Comparison of ENCODE assay signal across 8 mouse cellular contexts in genomic region chr11:113648690-113649352, GRCm38 (mm10). TPM values are rescaled to one million over a fixed set of nuclear protein-coding genes. Genes with fewer than 3 reads are reported as not detected.
DNase-seq lines count a peak whose midpoint lies in the region; ATAC-seq lines count a peak whose summit lies in the region.

Cog1 (plus strand) TSS chr11:113649169.

- no peaks in the 10 kb centered on the region for H3K27me3 ChIP-seq in forebrain, embryonic 14.5 days (replicated peaks; ENCODE audit: control insufficient read depth, insufficient read depth, low read length)
- H3K27me3 ChIP-seq in limb, embryonic 15.5 days = no peaks in the 10 kb centered on the region
- H3K27me3 ChIP-seq in stomach, embryonic 14.5 days (ENCODE audit: control insufficient read depth, insufficient read depth, low read length) = no peaks in the 10 kb centered on the region

- peak; percentile 8 to 22 for DNase-seq in kidney, postnatal 4 days
- DNase-seq in kidney, postnatal 10 days = no peak
- DNase-seq in forebrain, embryonic 14.5 days (ENCODE audit: low spot score) = no peak
- DNase-seq in c-Kit-positive CD71-positive TER-119-positive erythroid progenitor cells, embryonic 14.5 days (ENCODE audit: low spot score) = no peak

- peak within 1 kb of the TSS; percentile 91 for H3K27ac ChIP-seq in forebrain, embryonic 14.5 days (ENCODE audit: low read depth, low read length)
- H3K27ac ChIP-seq in limb, embryonic 15.5 days = peak within 1 kb of the TSS; percentile 91
- H3K27ac ChIP-seq in stomach, embryonic 14.5 days (ENCODE audit: low read length) = peak within 1 kb of the TSS; percentile 77; the same call in 1 of the 2 replicates

- peak; percentile 24 for ATAC-seq in activated CD4-positive, CD25-positive, alpha-beta regulatory T cell, adult 4 months
- ATAC-seq in forebrain, embryonic 14.5 days = no peak
- 0 out of 4 replicates have a peak, but pooled peaks of 1 of the 2 experiments have one; percentile 1 for ATAC-seq in hematopoietic stem cell, adult 5-6 weeks (replicated peaks in 1 of 2; ENCODE audit: insufficient read depth in 1 of 2, low FRiP score in 2 of 2, low TSS enrichment in 1 of 2, low read depth in 1 of 2, poor library complexity in 2 of 2, severe bottlenecking in 2 of 2)
- no peak for ATAC-seq in limb, embryonic 15.5 days (ENCODE audit: insufficient number of reproducible peaks, low FRiP score, low TSS enrichment, low read depth)
- ATAC-seq in stomach, embryonic 14.5 days (ENCODE audit: insufficient number of reproducible peaks, insufficient read depth, low FRiP score, low read depth) = no peak

- peak within 1 kb of the TSS; percentile 87 for H3K4me3 ChIP-seq in forebrain, embryonic 14.5 days (ENCODE audit: low read depth, low read length)
- H3K4me3 ChIP-seq in limb, embryonic 15.5 days = peak within 1 kb of the TSS; percentile 84
- peak within 1 kb of the TSS; percentile 96 for H3K4me3 ChIP-seq in stomach, embryonic 14.5 days (ENCODE audit: low read depth, low read length)

- 45% methylated on average over 26 of the region's 26 CpGs for WGBS in forebrain, embryonic 14.5 days
- 37% methylated on average over 26 of the region's 26 CpGs for WGBS in limb, embryonic 15.5 days
- WGBS in stomach, embryonic 14.5 days = 40% methylated on average over 26 of the region's 26 CpGs

- H3K4me2 ChIP-seq in forebrain, embryonic 14.5 days (ENCODE audit: low read length) = peak within 1 kb of the TSS; percentile 71
- H3K4me2 ChIP-seq in limb, embryonic 15.5 days = peak within 1 kb of the TSS; percentile 70
- peak within 1 kb of the TSS; percentile 66 for H3K4me2 ChIP-seq in stomach, embryonic 14.5 days (replicated peaks; ENCODE audit: low read depth, low read length)

- H3K36me3 ChIP-seq in forebrain, embryonic 14.5 days (ENCODE audit: control insufficient read depth, insufficient read depth, low read length) = peaks cover 24% of the 10 kb centered on the region
- H3K36me3 ChIP-seq in limb, embryonic 15.5 days = peaks cover 22% of the 10 kb centered on the region
- peaks cover 23% of the 10 kb centered on the region for H3K36me3 ChIP-seq in stomach, embryonic 14.5 days (ENCODE audit: control insufficient read depth, insufficient read depth, low read length)

- H3K9me3 ChIP-seq in forebrain, embryonic 14.5 days (replicated peaks; ENCODE audit: control insufficient read depth, low read length) = no peaks in the 10 kb centered on the region
- H3K9me3 ChIP-seq in limb, embryonic 15.5 days = no peaks in the 10 kb centered on the region
- H3K9me3 ChIP-seq in stomach, embryonic 14.5 days (ENCODE audit: control insufficient read depth, low read depth, low read length) = no peaks in the 10 kb centered on the region

- H3K9ac ChIP-seq in forebrain, embryonic 14.5 days (ENCODE audit: low read length) = peak within 1 kb of the TSS; percentile 89
- H3K9ac ChIP-seq in limb, embryonic 15.5 days = peak within 1 kb of the TSS; percentile 89
- peak within 1 kb of the TSS; percentile 88 for H3K9ac ChIP-seq in stomach, embryonic 14.5 days (replicated peaks; ENCODE audit: low read depth, low read length)

- H3K4me1 ChIP-seq in forebrain, embryonic 14.5 days (ENCODE audit: control insufficient read depth, insufficient read depth, low read length) = peaks cover 9% of the 10 kb centered on the region
- peaks cover 33% of the 10 kb centered on the region for H3K4me1 ChIP-seq in limb, embryonic 15.5 days
- peaks cover 5% of the 10 kb centered on the region; the same call in 1 of the 2 replicates for H3K4me1 ChIP-seq in stomach, embryonic 14.5 days (ENCODE audit: control insufficient read depth, insufficient read depth, low read length)

RNA-seq across cellular contexts. Expression of gene Cog1, which starts in this region (rescaled TPM):
- 10 to 100 TPM; 17.6 to 17.9 TPM for polyA plus RNA-seq in activated CD4-positive, CD25-positive, alpha-beta regulatory T cell, adult 4 months (2017; shearing (Covaris generic))
- polyA plus RNA-seq in forebrain, embryonic 14.5 days (2014; fragmentation: Nextera tagmentation; extraction: Ambion mirVana) = 28.8 and 33.9 TPM in 2 replicates
- 14.5 and 16.1 TPM in 2 replicates for total RNA-seq in hematopoietic stem cell, adult 5-6 weeks (2017)
- 24.9 and 25.4 TPM in 2 replicates for polyA plus RNA-seq in limb, embryonic 15.5 days (2015; fragmentation: Nextera tagmentation; extraction: Ambion mirVana)
- polyA plus RNA-seq in stomach, embryonic 14.5 days (2014; fragmentation: Nextera tagmentation; extraction: Ambion mirVana) = 20.7 and 24.4 TPM in 2 replicates

Comparison
In these comparisons a context has a peak if more than half of its experiments do, and no peak if none do; other contexts are left out.
1. DNase-seq: peak in kidney, postnatal 4 days (2 of 2); none in kidney, postnatal 10 days (single experiment), forebrain, embryonic 14.5 days (single experiment) and c-Kit-positive CD71-positive TER-119-positive erythroid progenitor cells, embryonic 14.5 days (single experiment).
2. Peak in every context shown above with its lines, with median percentiles within 50 percentile points of each other: H3K27ac ChIP-seq, H3K4me2 ChIP-seq, H3K4me3 ChIP-seq and H3K9ac ChIP-seq.